Mouse (Mus musculus): Measurements from ENCODE around the gene Map7d1. TPM values are rescaled to one million over a fixed set of nuclear protein-coding genes. Genes with fewer than 3 reads are reported as not detected.

The Map7d1 gene
- polyA plus RNA-seq, 1 experiment from 2014 or later: 68.2 TPM

- H3K4me3 ChIP-seq (ENCODE audit: low read depth, low read length): no peak overlapping the region
- peaks cover 62% of the 10 kb centered on the region for H3K4me1 ChIP-seq (ENCODE audit: control insufficient read depth, insufficient read depth, low read length)
- H3K27ac ChIP-seq (ENCODE audit: low read length): no peak overlapping the region
- no peaks in the 10 kb centered on the region for H3K27me3 ChIP-seq (ENCODE audit: control insufficient read depth, insufficient read depth, low read depth, low read length)
- 64% methylated on average over 17 of the region's 17 CpGs for WGBS
- peak overlapping the region; percentile 30; the same call in 1 of the 2 replicates for H3K4me2 ChIP-seq (ENCODE audit: low read length)
- no peak for ATAC-seq
- H3K9me3 ChIP-seq (replicated peaks; ENCODE audit: control insufficient read depth, low read length, poor library complexity, severe bottlenecking): no peaks in the 10 kb centered on the region
- H3K36me3 ChIP-seq (ENCODE audit: control insufficient read depth, insufficient read depth, low read length): no peaks in the 10 kb centered on the region
- H3K9ac ChIP-seq (ENCODE audit: low read depth, low read length): peak overlapping the region; percentile 18; the same call in 1 of the 2 replicates
Observed at GRCm38 (mm10) chr4:126252411-126253237, 3.5 kb downstream of the Map7d1 start.

GRCm38 (mm10) chr4:126251655-126252254 is 4.4 kb downstream of the Map7d1 start:
- Histone ChIP-seq H3K4me2 (ENCODE audit: low read length) (no peak overlapping the region), H3K27ac (ENCODE audit: low read length) (no peak overlapping the region; the same call in 1 of the 2 replicates), H3K4me3 (ENCODE audit: low read depth, low read length) (no peak overlapping the region), H3K9ac (ENCODE audit: low read depth, low read length) (no peak overlapping the region; the same call in 1 of the 2 replicates), H3K27me3 (ENCODE audit: control insufficient read depth, insufficient read depth, low read depth, low read length) (no peaks in the 10 kb centered on the region), H3K4me1 (ENCODE audit: control insufficient read depth, insufficient read depth, low read length) (peaks cover 55% of the 10 kb centered on the region), H3K9me3 (replicated peaks; ENCODE audit: control insufficient read depth, low read length, poor library complexity, severe bottlenecking) (no peaks in the 10 kb centered on the region), H3K36me3 (ENCODE audit: control insufficient read depth, insufficient read depth, low read length) (no peaks in the 10 kb centered on the region)
- WGBS: 67% methylated on average over 11 of the region's 11 CpGs
- no peak for ATAC-seq

GRCm38 (mm10) chr4:126250659-126251058 is 5.5 kb downstream of the Map7d1 start:
- Histone ChIP-seq H3K4me2 (ENCODE audit: low read length) (no peak overlapping the region), H3K27ac (ENCODE audit: low read length) (no peak overlapping the region), H3K4me1 (ENCODE audit: control insufficient read depth, insufficient read depth, low read length) (peaks cover 55% of the 10 kb centered on the region), H3K9me3 (replicated peaks; ENCODE audit: control insufficient read depth, low read length, poor library complexity, severe bottlenecking) (no peaks in the 10 kb centered on the region), H3K36me3 (ENCODE audit: control insufficient read depth, insufficient read depth, low read length) (no peaks in the 10 kb centered on the region), H3K4me3 (ENCODE audit: low read depth, low read length) (no peak overlapping the region), H3K27me3 (ENCODE audit: control insufficient read depth, insufficient read depth, low read depth, low read length) (no peaks in the 10 kb centered on the region), H3K9ac (ENCODE audit: low read depth, low read length) (no peak overlapping the region)
- WGBS: 61% methylated on average over 4 of the region's 4 CpGs
- no peak for ATAC-seq

GRCm38 (mm10) chr4:126248261-126248868 is 7.8 kb downstream of the Map7d1 start:
- Histone ChIP-seq H3K4me2 (ENCODE audit: low read length) (no peak overlapping the region), H3K9ac (ENCODE audit: low read depth, low read length) (peak overlapping the region; percentile 39; the same call in 1 of the 2 replicates), H3K27ac (ENCODE audit: low read length) (peak overlapping the region; percentile 63), H3K27me3 (ENCODE audit: control insufficient read depth, insufficient read depth, low read depth, low read length) (no peaks in the 10 kb centered on the region), H3K4me1 (ENCODE audit: control insufficient read depth, insufficient read depth, low read length) (peaks cover 42% of the 10 kb centered on the region), H3K36me3 (ENCODE audit: control insufficient read depth, insufficient read depth, low read length) (no peaks in the 10 kb centered on the region), H3K9me3 (replicated peaks; ENCODE audit: control insufficient read depth, low read length, poor library complexity, severe bottlenecking) (no peaks in the 10 kb centered on the region), H3K4me3 (ENCODE audit: low read depth, low read length) (no peak overlapping the region)
- no peak for ATAC-seq
- 6% methylated on average over 11 of the region's 11 CpGs for WGBS

DNA sequence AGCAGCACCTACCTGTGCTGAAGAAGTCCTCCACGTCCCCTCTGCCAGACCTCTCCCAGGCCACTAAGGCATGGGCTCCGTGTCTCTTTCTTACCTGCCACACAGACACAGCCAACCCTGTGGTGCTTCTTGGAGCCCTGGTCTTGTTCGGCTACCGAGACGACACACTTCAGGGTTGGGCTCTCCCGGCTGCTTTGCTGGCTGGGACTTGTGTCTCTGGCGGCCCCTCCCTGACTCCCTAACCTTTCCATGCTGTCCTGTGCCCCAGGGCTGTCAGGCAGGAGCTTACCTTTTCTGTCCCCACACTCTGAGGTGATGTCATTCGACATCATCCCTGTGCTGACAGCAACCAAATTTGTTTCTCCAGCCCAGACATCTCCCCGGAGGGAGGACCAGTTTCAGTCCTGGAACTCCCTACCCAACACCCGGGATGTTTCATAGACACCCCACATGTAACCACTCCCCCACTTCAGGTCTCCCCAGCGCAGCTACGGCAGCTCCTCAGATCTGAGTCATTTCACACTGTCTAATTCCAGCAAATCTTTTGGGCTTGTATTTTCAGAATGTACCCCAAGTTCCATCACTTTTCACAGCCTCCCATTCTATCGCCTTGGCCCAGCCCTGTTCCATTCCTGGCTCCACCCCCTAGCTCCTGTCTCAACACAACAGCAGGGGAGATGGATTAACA is 9.8 kb downstream of the Map7d1 start:
- WGBS: 85% methylated on average over 13 of the region's 13 CpGs
- ATAC-seq: no peak
- Histone ChIP-seq H3K27ac (ENCODE audit: low read length) (no peak overlapping the region), H3K27me3 (ENCODE audit: control insufficient read depth, insufficient read depth, low read depth, low read length) (no peaks in the 10 kb centered on the region), H3K4me3 (ENCODE audit: low read depth, low read length) (no peak overlapping the region), H3K9me3 (replicated peaks; ENCODE audit: control insufficient read depth, low read length, poor library complexity, severe bottlenecking) (no peaks in the 10 kb centered on the region), H3K36me3 (ENCODE audit: control insufficient read depth, insufficient read depth, low read length) (peaks cover 10% of the 10 kb centered on the region; the same call in 1 of the 2 replicates), H3K9ac (ENCODE audit: low read depth, low read length) (no peak overlapping the region), H3K4me2 (ENCODE audit: low read length) (no peak overlapping the region), H3K4me1 (ENCODE audit: control insufficient read depth, insufficient read depth, low read length) (peaks cover 22% of the 10 kb centered on the region)

DNA sequence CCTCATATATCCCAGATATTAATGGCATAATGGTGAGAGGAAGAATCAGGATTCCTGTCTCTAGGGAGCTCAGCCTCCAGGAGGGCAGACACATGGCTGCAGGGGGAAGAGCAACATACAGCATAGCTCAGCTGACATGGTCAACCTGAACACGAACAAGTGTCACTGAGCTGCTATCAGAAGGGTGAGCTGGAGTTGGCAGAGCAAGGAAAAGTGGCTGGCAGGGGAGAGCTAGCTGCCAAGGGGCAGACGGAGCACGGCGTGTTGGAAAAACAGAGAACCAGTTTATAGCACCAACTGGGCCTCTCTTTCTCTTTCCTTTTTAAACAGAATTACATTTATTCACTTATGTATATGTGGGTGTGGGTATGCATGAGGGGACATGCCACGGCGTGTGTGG is 13.6 kb downstream of the Map7d1 start:
- peaks cover 31% of the 10 kb centered on the region for H3K36me3 ChIP-seq (ENCODE audit: control insufficient read depth, insufficient read depth, low read length)
- H3K27ac ChIP-seq (ENCODE audit: low read length): no peak overlapping the region
- H3K27me3 ChIP-seq (ENCODE audit: control insufficient read depth, insufficient read depth, low read depth, low read length): no peaks in the 10 kb centered on the region
- no peak overlapping the region for H3K9ac ChIP-seq (ENCODE audit: low read depth, low read length)
- ATAC-seq: no peak
- no peak overlapping the region for H3K4me3 ChIP-seq (ENCODE audit: low read depth, low read length)
- 85% methylated on average over 6 of the region's 6 CpGs for WGBS
- H3K9me3 ChIP-seq (replicated peaks; ENCODE audit: control insufficient read depth, low read length, poor library complexity, severe bottlenecking): no peaks in the 10 kb centered on the region
- peaks cover 6% of the 10 kb centered on the region; the same call in 1 of the 2 replicates for H3K4me1 ChIP-seq (ENCODE audit: control insufficient read depth, insufficient read depth, low read length)
- no peak overlapping the region for H3K4me2 ChIP-seq (ENCODE audit: low read length)

- WGBS: 53% methylated on average over 9 of the region's 9 CpGs
Observed at GRCm38 (mm10) chr4:126241956-126242355, 14.2 kb downstream of the Map7d1 start.

DNA sequence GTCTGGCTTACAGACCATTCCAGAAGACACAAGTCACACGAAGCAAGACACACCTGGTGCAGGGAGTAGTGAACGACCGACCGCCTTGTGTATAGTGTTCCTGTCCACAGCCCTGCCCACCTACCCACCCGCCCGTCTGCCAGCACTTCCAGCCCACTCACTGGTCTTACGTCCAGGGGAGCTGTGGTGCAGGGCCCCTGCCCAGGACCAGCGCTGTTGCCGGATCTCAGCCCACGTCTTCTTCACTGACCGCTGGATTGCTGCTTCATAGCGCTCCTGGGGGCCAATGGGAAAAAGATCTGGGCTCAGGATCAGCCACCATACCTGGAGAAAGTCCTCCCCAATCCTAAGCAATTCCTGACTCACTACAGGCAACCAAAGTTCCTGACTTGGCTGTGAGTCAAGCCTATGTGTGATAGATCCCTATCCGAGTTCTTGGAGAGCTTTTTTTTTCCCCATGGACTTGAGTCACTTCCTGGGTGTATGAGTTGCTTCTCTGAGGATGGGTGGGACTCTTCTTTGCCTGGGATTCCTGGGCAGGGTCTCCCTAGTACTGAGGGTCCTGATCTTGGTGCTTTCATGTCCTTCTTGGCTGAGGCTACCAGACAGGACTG is 16.2 kb downstream of the Map7d1 start:
- Histone ChIP-seq H3K36me3 (ENCODE audit: control insufficient read depth, insufficient read depth, low read length) (peaks cover 49% of the 10 kb centered on the region), H3K9ac (ENCODE audit: low read depth, low read length) (no peak overlapping the region), H3K27me3 (ENCODE audit: control insufficient read depth, insufficient read depth, low read depth, low read length) (no peaks in the 10 kb centered on the region), H3K27ac (ENCODE audit: low read length) (no peak overlapping the region), H3K9me3 (replicated peaks; ENCODE audit: control insufficient read depth, low read length, poor library complexity, severe bottlenecking) (no peaks in the 10 kb centered on the region), H3K4me3 (ENCODE audit: low read depth, low read length) (no peak overlapping the region), H3K4me1 (ENCODE audit: control insufficient read depth, insufficient read depth, low read length) (peaks cover 6% of the 10 kb centered on the region; the same call in 1 of the 2 replicates), H3K4me2 (ENCODE audit: low read length) (no peak overlapping the region)
- 88% methylated on average over 13 of the region's 13 CpGs for WGBS
- no peak for ATAC-seq

More at GRCm38 (mm10) chr4:126241956-126242355, 14.2 kb downstream of the Map7d1 start:
- no peak overlapping the region for H3K4me2 ChIP-seq (ENCODE audit: low read length)
- ATAC-seq: no peak
- H3K4me1 ChIP-seq (ENCODE audit: control insufficient read depth, insufficient read depth, low read length): peaks cover 6% of the 10 kb centered on the region; the same call in 1 of the 2 replicates
- no peaks in the 10 kb centered on the region for H3K9me3 ChIP-seq (replicated peaks; ENCODE audit: control insufficient read depth, low read length, poor library complexity, severe bottlenecking)
- peaks cover 31% of the 10 kb centered on the region for H3K36me3 ChIP-seq (ENCODE audit: control insufficient read depth, insufficient read depth, low read length)
- no peaks in the 10 kb centered on the region for H3K27me3 ChIP-seq (ENCODE audit: control insufficient read depth, insufficient read depth, low read depth, low read length)
- H3K9ac ChIP-seq (ENCODE audit: low read depth, low read length): no peak overlapping the region
- no peak overlapping the region for H3K4me3 ChIP-seq (ENCODE audit: low read depth, low read length)
- H3K27ac ChIP-seq (ENCODE audit: low read length): no peak overlapping the region

Measured in midbrain, embryonic 16.5 days (tissue).